Mouse (Mus musculus): ENCODE data around the gene Thap7. TPM values are rescaled to one million over a fixed set of nuclear protein-coding genes. Genes with fewer than 3 reads are reported as not detected.

Thap7 gene
- 63.2 and 72.4 TPM in 2 replicates for polyA plus RNA-seq (2015; fragmentation: Nextera tagmentation; extraction: Ambion mirVana)

DNA sequence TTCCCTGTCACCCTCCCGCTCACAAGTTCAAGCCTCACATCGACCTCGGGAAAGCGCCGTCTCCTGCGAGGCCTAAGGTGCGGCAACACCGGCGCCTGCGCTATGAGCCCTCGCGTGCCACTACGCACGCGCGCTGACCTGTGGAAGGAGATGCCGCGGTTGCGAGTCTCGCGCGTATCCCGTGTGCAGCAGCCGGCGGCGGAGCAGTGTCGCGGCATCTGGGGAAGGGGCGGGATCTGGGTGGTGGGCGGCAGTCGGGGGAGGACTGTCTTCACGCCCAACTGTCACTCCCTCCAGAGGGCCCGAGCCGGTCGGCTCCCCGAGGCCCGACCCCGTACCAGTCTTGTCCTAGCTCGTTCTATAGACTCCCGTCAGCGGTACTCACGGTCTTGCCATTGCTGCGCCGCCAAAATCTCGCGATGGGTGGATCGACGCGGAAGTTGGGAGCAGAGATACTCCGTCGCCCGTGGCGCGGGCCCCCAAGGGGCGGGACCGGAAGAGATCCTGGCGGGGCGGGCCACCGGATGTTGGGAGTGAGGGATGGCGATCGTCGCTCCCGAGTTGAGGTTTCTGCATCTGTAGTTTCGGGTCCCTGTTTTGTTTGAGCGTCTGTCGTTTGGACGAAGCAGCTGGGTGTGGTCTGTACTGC lies at the start of gene Thap7:
Gene Thap7 (minus strand): TSS at position 497 of the 649 bp plus-strand sequence.
- Histone ChIP-seq H3K4me1 (peaks cover 18% of the 10 kb centered on the region), H3K27ac (peak within 1 kb of the TSS; percentile 98), H3K27me3 (no peaks in the 10 kb centered on the region), H3K9ac (peak within 1 kb of the TSS; percentile 77), H3K4me3 (peak within 1 kb of the TSS; percentile 72), H3K9me3 (no peaks in the 10 kb centered on the region), H3K36me3 (peaks cover 36% of the 10 kb centered on the region), H3K4me2 (peak within 1 kb of the TSS; percentile 74)
- under 1% methylated on average over 67 of the region's 67 CpGs for WGBS
- ATAC-seq (ENCODE audit: insufficient number of reproducible peaks, low FRiP score, low TSS enrichment, low read depth) = peak; percentile 96

DNA sequence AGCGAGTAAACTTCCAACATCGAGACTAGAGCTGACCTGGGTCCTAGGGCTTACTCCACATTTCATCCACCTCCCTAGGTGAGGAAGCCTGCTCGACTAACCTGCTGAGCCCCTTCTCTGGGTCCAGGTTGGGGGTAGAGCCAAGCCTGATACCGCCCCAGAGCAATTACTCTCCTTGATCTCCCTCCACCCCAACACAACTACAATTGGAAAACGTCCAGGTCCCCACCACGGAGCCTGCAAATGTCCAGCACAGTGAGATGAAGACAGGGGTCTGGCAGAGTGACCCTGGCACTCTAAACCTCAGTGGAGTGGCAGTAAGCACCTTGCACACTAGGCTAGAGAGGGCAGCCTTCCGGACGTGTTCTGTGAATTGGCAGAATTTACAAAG lies 45.9 kb upstream of the Thap7 start:
- no peaks in the 10 kb centered on the region for H3K36me3 ChIP-seq
- H3K27me3 ChIP-seq = peaks cover 45% of the 10 kb centered on the region
- peak overlapping the region; percentile 92 for H3K4me2 ChIP-seq
- 17% methylated on average over 8 of the region's 8 CpGs for WGBS
- no peak overlapping the region for H3K27ac ChIP-seq
- H3K4me1 ChIP-seq = peaks cover 13% of the 10 kb centered on the region
- H3K4me3 ChIP-seq = peak overlapping the region; percentile 60
- H3K9ac ChIP-seq = peak overlapping the region; percentile 68
- H3K9me3 ChIP-seq = no peaks in the 10 kb centered on the region
- no peak for ATAC-seq (ENCODE audit: insufficient number of reproducible peaks, low FRiP score, low TSS enrichment, low read depth)

DNA sequence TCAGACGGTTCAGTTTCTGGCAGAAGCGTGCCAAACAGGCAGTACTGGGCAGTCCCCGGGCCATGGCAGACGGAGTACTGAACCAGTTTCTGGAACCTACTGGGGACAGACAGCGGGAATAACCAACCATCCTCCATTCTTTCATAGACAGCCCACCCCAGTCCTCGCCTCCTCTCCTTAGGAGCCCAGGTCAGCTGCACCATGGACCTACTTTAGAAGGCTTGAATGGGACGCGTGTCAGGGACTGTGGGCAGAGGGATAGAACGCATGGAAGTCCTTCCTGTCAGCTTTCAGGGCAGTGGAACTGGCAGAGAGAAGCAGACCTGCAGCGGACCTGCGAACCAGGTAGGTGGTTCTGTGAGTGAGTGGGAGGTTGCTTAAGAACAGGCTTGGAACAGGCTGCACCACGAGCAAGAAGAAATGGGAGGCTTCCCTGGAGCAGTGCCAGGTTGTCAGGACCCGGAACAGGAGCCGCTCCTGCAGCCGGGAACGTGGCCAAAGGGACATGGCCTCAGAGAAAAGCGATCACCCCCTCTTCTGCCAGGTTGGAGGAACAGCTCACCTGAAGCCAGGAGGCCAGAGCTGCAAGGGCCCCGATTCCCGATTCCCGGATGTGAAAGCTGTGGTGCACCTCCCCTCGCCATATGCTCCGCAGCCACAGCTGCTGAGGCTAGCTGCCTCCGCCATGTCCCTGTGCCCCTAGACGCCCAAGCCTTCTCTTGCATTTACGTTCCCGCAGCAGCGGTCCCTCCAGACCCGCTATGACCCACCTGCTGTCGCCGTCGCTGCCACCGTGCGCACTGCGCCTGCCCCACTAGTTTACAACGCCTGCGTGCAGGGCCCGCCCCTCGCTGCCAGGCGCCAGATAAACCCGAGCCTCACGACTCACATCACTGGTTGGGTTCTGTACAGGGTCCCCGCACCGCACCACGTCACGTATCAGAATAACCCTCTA lies 45.2 kb upstream of the Thap7 start:
- peak overlapping the region; percentile 60 for H3K4me3 ChIP-seq
- peaks cover 51% of the 10 kb centered on the region for H3K27me3 ChIP-seq
- peaks cover 13% of the 10 kb centered on the region for H3K4me1 ChIP-seq
- H3K36me3 ChIP-seq = no peaks in the 10 kb centered on the region
- H3K9me3 ChIP-seq = no peaks in the 10 kb centered on the region
- H3K9ac ChIP-seq = peak overlapping the region; percentile 68
- 14% methylated on average over 45 of the region's 45 CpGs for WGBS
- H3K27ac ChIP-seq = no peak overlapping the region
- H3K4me2 ChIP-seq = peak overlapping the region; percentile 92
- 0 out of 2 replicates have a peak, but pooled peaks have one; percentile 55 for ATAC-seq (ENCODE audit: insufficient number of reproducible peaks, low FRiP score, low TSS enrichment, low read depth)

DNA sequence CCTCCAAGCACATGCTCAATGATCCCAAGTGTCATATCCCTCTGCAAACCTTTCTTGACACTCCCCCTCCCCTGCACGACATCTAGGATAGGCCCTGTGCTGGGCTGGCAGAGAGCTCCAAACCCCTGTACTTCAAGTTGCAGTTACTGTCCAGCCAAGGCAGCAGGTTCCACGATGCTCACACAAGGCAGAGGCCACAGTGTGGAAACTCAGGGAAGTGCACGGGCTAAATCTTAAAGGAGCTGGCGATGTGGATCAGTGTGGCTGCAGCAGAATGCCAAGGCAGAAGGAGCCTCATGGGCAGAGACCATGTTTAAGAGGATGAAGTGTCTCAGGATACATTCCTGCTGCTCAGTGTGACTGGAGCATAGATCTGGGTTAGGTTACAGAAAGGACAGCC lies 35.2 kb upstream of the Thap7 start:
- H3K36me3 ChIP-seq = no peaks in the 10 kb centered on the region
- no peaks in the 10 kb centered on the region for H3K9me3 ChIP-seq
- ATAC-seq (ENCODE audit: insufficient number of reproducible peaks, low FRiP score, low TSS enrichment, low read depth) = no peak
- H3K27ac ChIP-seq = no peak overlapping the region
- H3K9ac ChIP-seq = no peak overlapping the region
- H3K4me3 ChIP-seq = no peak overlapping the region
- no peak overlapping the region for H3K4me2 ChIP-seq
- H3K27me3 ChIP-seq = peaks cover 17% of the 10 kb centered on the region
- 23% methylated on average over 4 of the region's 4 CpGs for WGBS
- peaks cover 13% of the 10 kb centered on the region for H3K4me1 ChIP-seq

DNA sequence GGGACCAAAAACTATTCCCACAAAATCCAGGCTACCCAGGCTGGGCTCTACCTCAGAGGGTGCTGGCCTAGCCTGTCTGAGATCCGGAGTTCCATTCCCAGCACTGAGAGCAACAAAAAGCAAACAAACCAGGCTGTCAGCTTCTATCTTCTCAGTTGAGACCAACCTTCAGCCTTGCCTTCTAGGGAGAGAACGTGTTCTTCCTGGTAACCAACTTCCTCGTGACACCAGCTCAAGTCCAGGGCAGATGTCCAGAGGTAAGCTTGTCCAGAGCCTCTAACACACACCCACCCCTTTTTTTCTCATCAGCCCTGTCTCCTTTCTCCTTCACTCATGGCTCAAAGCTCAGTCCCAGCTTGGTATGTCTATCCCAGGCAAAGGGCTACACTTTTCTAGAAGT lies 33.8 kb upstream of the Thap7 start:
- peaks cover 18% of the 10 kb centered on the region for H3K4me1 ChIP-seq
- H3K36me3 ChIP-seq = no peaks in the 10 kb centered on the region
- H3K27me3 ChIP-seq = peaks cover 21% of the 10 kb centered on the region
- no peak overlapping the region for H3K27ac ChIP-seq
- H3K9ac ChIP-seq = no peak overlapping the region
- 55% methylated on average over 3 of the region's 3 CpGs for WGBS
- H3K9me3 ChIP-seq = no peaks in the 10 kb centered on the region
- H3K4me3 ChIP-seq = no peak overlapping the region
- no peak overlapping the region for H3K4me2 ChIP-seq
- no peak for ATAC-seq (ENCODE audit: insufficient number of reproducible peaks, low FRiP score, low TSS enrichment, low read depth)

DNA sequence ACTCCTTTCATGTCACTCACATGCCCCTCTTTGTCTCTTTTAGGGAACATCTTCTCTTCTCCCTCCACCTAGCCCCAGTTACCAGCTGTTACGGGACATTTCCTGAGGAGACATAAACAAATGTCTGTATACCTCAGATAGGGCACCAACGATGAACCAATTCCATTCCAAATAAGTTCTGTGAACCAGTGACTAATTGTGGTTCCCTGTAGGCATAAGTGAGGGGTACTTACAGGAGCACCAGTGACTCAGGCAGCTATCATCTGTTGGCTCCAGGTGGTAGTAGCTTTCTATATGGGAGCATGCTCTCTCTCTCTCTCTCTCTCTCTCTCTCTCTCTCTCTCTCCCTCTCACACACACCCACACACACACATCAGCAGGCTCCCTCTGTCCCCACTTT lies 33.3 kb upstream of the Thap7 start:
- H3K36me3 ChIP-seq = no peaks in the 10 kb centered on the region
- WGBS = 70% methylated on average over 2 of the region's 2 CpGs
- H3K4me3 ChIP-seq = no peak overlapping the region
- H3K4me1 ChIP-seq = peaks cover 19% of the 10 kb centered on the region
- no peak overlapping the region for H3K4me2 ChIP-seq
- H3K27me3 ChIP-seq = peaks cover 21% of the 10 kb centered on the region
- no peak for ATAC-seq (ENCODE audit: insufficient number of reproducible peaks, low FRiP score, low TSS enrichment, low read depth)
- no peak overlapping the region for H3K27ac ChIP-seq
- H3K9ac ChIP-seq = no peak overlapping the region
- no peaks in the 10 kb centered on the region for H3K9me3 ChIP-seq

DNA sequence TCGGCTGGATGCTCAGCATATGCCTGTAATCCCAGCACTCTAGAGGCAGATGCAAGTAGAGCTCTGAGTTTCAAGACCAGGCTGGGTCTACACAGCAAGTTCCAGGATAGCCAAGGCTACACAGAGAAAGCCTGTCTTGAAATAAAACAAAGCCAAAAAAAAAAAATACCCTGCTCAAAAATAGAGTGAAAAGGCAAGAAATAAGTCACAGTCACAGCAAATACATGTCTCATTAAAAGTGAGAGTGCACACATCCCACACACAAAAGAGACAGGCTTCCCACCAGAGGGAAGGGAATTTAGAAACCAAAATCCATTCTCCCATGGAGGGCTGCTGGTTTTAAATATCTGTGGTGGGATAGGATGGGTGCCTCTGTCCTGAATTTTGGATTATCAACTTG lies 32.6 kb upstream of the Thap7 start:
- ATAC-seq (ENCODE audit: insufficient number of reproducible peaks, low FRiP score, low TSS enrichment, low read depth) = no peak
- H3K36me3 ChIP-seq = no peaks in the 10 kb centered on the region
- H3K9me3 ChIP-seq = no peaks in the 10 kb centered on the region
- WGBS = 7% methylated on average over 1 of the region's 1 CpGs
- H3K9ac ChIP-seq = no peak overlapping the region
- H3K4me1 ChIP-seq = peaks cover 26% of the 10 kb centered on the region
- H3K4me3 ChIP-seq = no peak overlapping the region
- no peak overlapping the region for H3K4me2 ChIP-seq
- peaks cover 21% of the 10 kb centered on the region for H3K27me3 ChIP-seq
- no peak overlapping the region for H3K27ac ChIP-seq

DNA sequence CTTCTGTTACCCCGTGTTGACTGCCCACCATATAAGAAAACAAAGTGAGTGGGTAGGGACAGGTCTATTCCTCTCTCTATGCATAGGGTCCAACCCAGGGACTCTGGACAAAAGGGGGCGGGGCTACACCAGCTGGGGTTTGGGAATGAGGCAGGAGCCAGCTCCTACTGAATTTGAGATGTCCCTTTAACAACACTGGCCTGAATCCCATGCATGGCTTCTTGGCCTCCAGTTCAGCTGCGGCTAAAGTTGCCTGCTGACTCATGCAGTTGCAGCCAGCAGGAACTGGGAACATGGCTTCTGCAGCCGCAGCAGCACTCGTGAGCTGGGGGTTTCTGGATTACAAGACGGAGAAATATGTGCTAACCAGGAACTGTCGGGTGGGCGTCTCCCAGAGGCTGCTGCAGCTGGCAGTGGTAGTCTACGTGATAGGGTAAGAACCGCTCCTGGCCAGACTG lies 30.8 kb upstream of the Thap7 start, which contains the start of gene P2rx6:
Gene P2rx6 (plus strand): TSS at position 135 of the 458 bp plus-strand sequence.
- no peaks in the 10 kb centered on the region for H3K36me3 ChIP-seq
- peak within 1 kb of the TSS; percentile 37 for H3K9ac ChIP-seq
- peak within 1 kb of the TSS; percentile 70; the same call in 1 of the 2 replicates for H3K27ac ChIP-seq
- peak within 1 kb of the TSS; percentile 19 for H3K4me3 ChIP-seq
- peak; percentile 60 for ATAC-seq (ENCODE audit: insufficient number of reproducible peaks, low FRiP score, low TSS enrichment, low read depth)
- H3K4me2 ChIP-seq = peak within 1 kb of the TSS; percentile 49
- no peaks in the 10 kb centered on the region for H3K9me3 ChIP-seq
- peaks cover 31% of the 10 kb centered on the region for H3K4me1 ChIP-seq
- H3K27me3 ChIP-seq = peaks cover 17% of the 10 kb centered on the region; the same call in 1 of the 2 replicates
- WGBS = 2% methylated on average over 10 of the region's 10 CpGs

DNA sequence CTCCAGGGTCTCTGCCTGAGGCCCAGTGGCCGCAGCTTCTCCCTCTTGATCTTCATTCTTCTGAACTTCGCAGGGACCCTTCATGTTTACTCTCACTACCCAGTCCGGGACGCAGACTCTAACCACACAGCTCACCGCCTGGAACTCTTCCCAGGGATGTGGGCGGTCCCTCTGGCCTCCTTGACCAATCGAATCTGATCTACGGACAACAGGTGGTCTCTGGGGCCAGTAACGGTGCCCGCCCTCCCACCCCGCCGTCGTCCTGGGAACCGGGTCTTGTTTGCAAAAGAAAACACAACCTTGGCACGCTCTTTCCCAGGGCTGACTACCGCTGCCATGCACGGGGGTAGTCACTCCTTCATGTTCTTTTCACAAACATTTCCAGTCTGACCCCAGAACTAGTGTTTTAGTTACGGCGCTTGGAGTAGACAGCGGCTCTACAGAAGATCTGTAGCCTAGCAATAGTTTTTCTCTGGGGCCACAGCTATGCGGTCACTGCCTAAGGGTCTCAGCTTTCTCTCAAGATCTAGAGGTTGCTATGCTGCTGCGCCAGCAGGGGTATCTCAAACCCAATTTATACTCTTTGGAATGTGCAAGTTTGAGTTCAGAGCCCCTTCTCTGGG lies 30.3 kb upstream of the Thap7 start, which contains the start of gene Lrrc74b:
Gene Lrrc74b (minus strand): TSS at position 120 of the 623 bp plus-strand sequence.
- ATAC-seq (ENCODE audit: insufficient number of reproducible peaks, low FRiP score, low TSS enrichment, low read depth) = peak; percentile 69

DNA sequence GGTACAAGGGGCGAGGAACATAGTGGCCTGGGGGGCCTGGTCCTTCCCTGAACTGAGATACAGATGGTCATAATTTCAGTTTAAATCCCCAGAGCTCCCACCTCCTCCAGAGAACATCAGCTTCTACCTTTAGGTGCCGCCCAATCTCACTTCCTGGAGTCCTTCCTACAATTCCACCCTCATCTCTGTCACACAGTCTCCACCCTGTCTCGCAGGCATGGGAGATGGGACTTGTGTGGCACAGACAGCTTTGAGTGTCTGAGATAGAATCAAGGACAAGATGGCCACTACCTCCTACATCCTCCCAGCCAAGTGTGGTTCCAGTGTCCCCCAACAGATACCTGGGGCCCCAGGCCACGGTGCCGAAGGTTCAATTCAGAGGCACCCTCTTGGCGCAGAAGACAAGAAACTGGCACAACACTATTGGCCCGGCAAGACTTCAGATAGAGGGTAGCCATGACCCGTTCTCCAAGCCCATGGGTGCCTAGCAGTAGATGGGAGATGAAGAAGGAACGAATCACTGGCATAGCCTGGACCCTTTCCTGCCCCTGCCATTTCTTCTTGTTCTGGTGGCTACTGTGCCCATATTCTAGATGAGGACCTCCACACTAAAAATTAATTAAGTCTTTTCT lies 28.6 kb upstream of the Thap7 start:
- WGBS = 75% methylated on average over 9 of the region's 9 CpGs
- ATAC-seq (ENCODE audit: insufficient number of reproducible peaks, low FRiP score, low TSS enrichment, low read depth) = no peak
- Histone ChIP-seq H3K36me3 (no peaks in the 10 kb centered on the region), H3K4me3 (no peak overlapping the region), H3K27me3 (peaks cover 9% of the 10 kb centered on the region; the same call in 1 of the 2 replicates), H3K9ac (no peak overlapping the region), H3K27ac (no peak overlapping the region), H3K4me2 (no peak overlapping the region), H3K4me1 (peaks cover 31% of the 10 kb centered on the region), H3K9me3 (no peaks in the 10 kb centered on the region)

More for the DNA sequence above, 30.3 kb upstream of the Thap7 start, which contains the start of gene Lrrc74b:
- WGBS = 3% methylated on average over 22 of the region's 22 CpGs
- Histone ChIP-seq H3K9me3 (no peaks in the 10 kb centered on the region), H3K27ac (peak within 1 kb of the TSS; percentile 70; the same call in 1 of the 2 replicates), H3K36me3 (no peaks in the 10 kb centered on the region), H3K27me3 (peaks cover 17% of the 10 kb centered on the region; the same call in 1 of the 2 replicates), H3K9ac (peak within 1 kb of the TSS; percentile 37), H3K4me3 (peak within 1 kb of the TSS; percentile 19), H3K4me2 (peak within 1 kb of the TSS; percentile 49), H3K4me1 (peaks cover 31% of the 10 kb centered on the region)

DNA sequence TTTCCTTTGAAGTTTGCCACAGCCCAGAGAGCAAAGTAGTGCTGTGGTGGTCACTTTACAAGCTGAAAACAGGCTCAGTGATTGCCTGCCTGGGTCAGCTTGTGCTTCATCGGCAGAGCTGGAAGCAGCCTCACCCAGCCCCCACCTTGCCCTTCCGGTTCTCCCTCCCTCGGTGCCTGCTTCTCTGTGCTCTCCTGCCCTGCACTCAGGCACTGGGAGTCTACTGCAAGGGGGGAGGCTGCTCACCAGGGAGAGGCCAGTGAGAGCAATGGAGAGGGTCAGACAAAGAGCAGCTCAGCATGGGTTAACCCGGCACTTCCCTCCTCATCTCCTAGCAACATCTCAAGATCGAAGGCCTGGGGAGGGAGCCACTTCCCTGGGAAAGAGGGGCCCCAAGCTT lies 27.9 kb upstream of the Thap7 start:
- no peaks in the 10 kb centered on the region for H3K36me3 ChIP-seq
- H3K27ac ChIP-seq = no peak overlapping the region
- no peak overlapping the region for H3K4me3 ChIP-seq
- H3K9ac ChIP-seq = no peak overlapping the region
- WGBS = 3% methylated on average over 5 of the region's 5 CpGs
- no peak for ATAC-seq (ENCODE audit: insufficient number of reproducible peaks, low FRiP score, low TSS enrichment, low read depth)
- peaks cover 38% of the 10 kb centered on the region for H3K4me1 ChIP-seq
- no peak overlapping the region for H3K4me2 ChIP-seq
- no peaks in the 10 kb centered on the region for H3K9me3 ChIP-seq
- peaks cover 9% of the 10 kb centered on the region; the same call in 1 of the 2 replicates for H3K27me3 ChIP-seq
